Mouse (Mus musculus) embryonic facial prominence, embryonic 12.5 days (tissue): ENCODE results near the gene Lrch1. TPM values are rescaled to one million over a fixed set of nuclear protein-coding genes. Genes with fewer than 3 reads are reported as not detected.

Source experiments
- ATAC-seq: fragments of 200-750 bp; cut with Nextera tagmentation; 2 replicates; pipeline ENCODE4 v1.8.0; 2017; ENCODE audit not compliant: insufficient number of reproducible peaks, insufficient read depth, low FRiP score, low TSS enrichment
- H3K27ac ChIP-seq: fragments of 300-500 bp; sonication (generic); 2 replicates; pipeline ENCODE4 v1.5.1; 2016; ENCODE audit warnings: mild to moderate bottlenecking
- H3K27me3 ChIP-seq: fragments of 300-500 bp; sonication (generic); 2 replicates; pipeline ENCODE4 v1.6.1; 2016; ENCODE audit warnings: mild to moderate bottlenecking, moderate library complexity
- H3K36me3 ChIP-seq: fragments of 300-500 bp; sonication (generic); 2 replicates; pipeline ENCODE4 v1.6.1; 2016; ENCODE audit warnings: mild to moderate bottlenecking
- H3K4me1 ChIP-seq: fragments of 300-500 bp; sonication (generic); 2 replicates; pipeline ENCODE4 v1.6.1; 2016
- H3K4me2 ChIP-seq: fragments of 300-500 bp; sonication (generic); replicated peaks from 2 replicates; pipeline ENCODE4 v1.6.1; 2016; ENCODE audit warnings: mild to moderate bottlenecking, moderate library complexity
- H3K4me3 ChIP-seq: fragments of 300-500 bp; sonication (generic); 2 replicates; pipeline ENCODE4 v1.5.1; 2016; ENCODE audit warnings: mild to moderate bottlenecking
- H3K9ac ChIP-seq: fragments of 300-500 bp; sonication (generic); 2 replicates; pipeline ENCODE4 v1.6.1; 2016; ENCODE audit warnings: mild to moderate bottlenecking, moderate library complexity
- H3K9me3 ChIP-seq: fragments of 300-500 bp; sonication (generic); 2 replicates; pipeline ENCODE4 v1.6.1; 2016; ENCODE audit warnings: mild to moderate bottlenecking, moderate library complexity
- WGBS: fragments of 180-500 bp; shearing (Covaris S2); methylation state at CpG from one replicate; pipeline ENCODE4 v1.1.7; 2016; 5-methylcytosine and 5-hydroxymethylcytosine counted together
- polyA plus RNA-seq: library from polyadenylated mRNA; unstranded; fragments of >200 nt; fragmentation: Nextera tagmentation; extraction: Ambion mirVana; gene quantifications from 2 replicates; pipeline ENCODE4 v1.2.1, GENCODE M21; 2016

Lrch1 gene
- polyA plus RNA-seq, 1 experiment from 2014 or later, result 15.7 TPM

DNA sequence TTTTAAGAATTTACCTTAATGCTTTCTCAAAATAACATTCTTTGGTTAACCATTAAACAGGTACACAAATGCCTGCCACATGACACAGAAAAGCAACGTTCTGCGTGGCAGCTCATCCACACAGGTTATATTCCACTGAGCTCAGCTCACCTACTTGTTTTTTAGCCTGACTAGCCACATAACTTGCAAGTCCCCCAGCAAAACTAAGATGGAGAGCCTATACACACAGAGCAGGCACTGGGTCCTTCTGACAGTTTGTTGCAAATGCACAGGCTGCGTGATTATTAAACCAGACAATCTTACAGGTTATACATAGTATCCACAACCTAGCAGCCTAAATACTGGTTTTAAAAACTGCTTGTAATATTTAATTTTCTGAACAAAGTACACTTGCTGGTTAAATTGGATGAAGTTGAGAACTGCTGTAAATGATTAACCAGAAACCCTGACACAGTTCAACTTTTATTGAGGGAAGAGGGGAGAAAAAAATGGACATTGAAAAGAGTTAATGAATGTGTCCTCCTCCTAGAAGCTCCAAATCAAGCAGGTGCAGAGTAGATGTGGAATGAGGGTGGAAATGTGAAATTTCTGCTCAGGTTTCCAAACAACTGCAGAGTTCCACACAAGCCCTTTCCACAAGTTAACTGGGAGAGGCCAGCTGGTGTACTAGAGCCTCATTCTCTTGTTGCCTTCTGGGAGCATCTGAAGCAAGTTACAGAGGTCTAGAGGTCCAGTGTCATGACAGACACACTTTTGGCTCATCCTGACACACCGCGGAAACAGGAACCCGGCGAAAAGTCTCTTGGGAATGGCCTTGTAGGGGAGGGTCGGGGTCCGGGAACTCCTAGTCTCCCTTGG lies 216.2 kb downstream of the Lrch1 start:
- no peak overlapping the region for H3K9ac ChIP-seq
- ATAC-seq, result peak; percentile 62; the same call in 1 of the 2 replicates
- H3K27ac ChIP-seq, result no peak overlapping the region
- H3K27me3 ChIP-seq, result no peaks in the 10 kb centered on the region
- peak overlapping the region; percentile 49 for H3K4me2 ChIP-seq
- 30% methylated on average over 9 of the region's 9 CpGs for WGBS
- H3K9me3 ChIP-seq, result no peaks in the 10 kb centered on the region
- peaks cover 8% of the 10 kb centered on the region; the same call in 1 of the 2 replicates for H3K36me3 ChIP-seq
- peak overlapping the region; percentile 62 for H3K4me3 ChIP-seq
- H3K4me1 ChIP-seq, result peaks cover 11% of the 10 kb centered on the region; the same call in 1 of the 2 replicates

DNA sequence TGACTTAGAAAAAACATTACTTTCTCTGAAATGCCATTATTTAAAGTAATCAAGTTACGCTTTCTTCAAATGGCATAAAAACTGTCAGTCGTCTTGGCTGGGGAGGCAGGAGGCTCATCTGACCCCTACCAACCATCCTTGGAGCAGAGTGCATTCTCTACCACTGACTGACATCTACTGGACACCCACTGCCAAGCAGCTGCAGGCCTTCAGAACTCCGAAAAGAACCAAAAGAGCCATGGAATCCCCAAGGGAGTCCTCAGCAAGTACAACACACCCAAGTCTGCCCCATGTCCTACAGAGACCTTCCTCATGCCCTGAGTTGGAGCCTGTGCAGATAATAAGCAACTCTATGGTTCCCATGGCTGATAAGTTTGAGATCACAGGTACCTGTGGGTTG lies 224.1 kb downstream of the Lrch1 start:
- 71% methylated on average over 3 of the region's 3 CpGs for WGBS
- H3K36me3 ChIP-seq, result no peaks in the 10 kb centered on the region

GRCm38 (mm10) chr14:74709054-74709453 lies 238.6 kb downstream of the Lrch1 start:
- Histone ChIP-seq H3K36me3 (no peaks in the 10 kb centered on the region), H3K4me3 (no peak overlapping the region), H3K9me3 (no peaks in the 10 kb centered on the region), H3K27ac (no peak overlapping the region), H3K9ac (no peak overlapping the region), H3K4me1 (peaks cover 1% of the 10 kb centered on the region; the same call in 1 of the 2 replicates), H3K4me2 (no peak overlapping the region), H3K27me3 (no peaks in the 10 kb centered on the region)
- ATAC-seq, result no peak
- 20% methylated on average over 3 of the region's 3 CpGs for WGBS

More for the DNA sequence above, 224.1 kb downstream of the Lrch1 start:
- no peak overlapping the region for H3K4me3 ChIP-seq
- H3K9ac ChIP-seq, result no peak overlapping the region
- no peak overlapping the region for H3K4me2 ChIP-seq
- ATAC-seq, result no peak
- H3K9me3 ChIP-seq, result no peaks in the 10 kb centered on the region
- H3K27ac ChIP-seq, result no peak overlapping the region
- H3K4me1 ChIP-seq, result no peaks in the 10 kb centered on the region
- 0 out of 2 replicates have a peak, but pooled peaks cover 2% of the 10 kb centered on the region for H3K27me3 ChIP-seq

Other genes with a start within 250 kb of the Lrch1 start
- 353 and 357 TPM in 2 replicates for gene Esd, start 215.6 kb downstream of the Lrch1 start, polyA plus RNA-seq
- 0.65 and 0.67 TPM in 2 replicates for gene Rubcnl, start 68.2 kb upstream of the Lrch1 start, polyA plus RNA-seq
- gene Lrrc63, start 183.0 kb upstream of the Lrch1 start, polyA plus RNA-seq, result not detected in 2 replicates
- gene Lcp1, start 183.2 kb upstream of the Lrch1 start, polyA plus RNA-seq, result 24.3 and 25.6 TPM in 2 replicates